Mouse (Mus musculus): Measurements from ENCODE around the gene Msh5.
"Not testable (repeated sequence)": the region's sequence is repeated elsewhere in the genome, so short reads cannot be mapped to it uniquely, and the experiment has no call there.

Gene Msh5

DNA sequence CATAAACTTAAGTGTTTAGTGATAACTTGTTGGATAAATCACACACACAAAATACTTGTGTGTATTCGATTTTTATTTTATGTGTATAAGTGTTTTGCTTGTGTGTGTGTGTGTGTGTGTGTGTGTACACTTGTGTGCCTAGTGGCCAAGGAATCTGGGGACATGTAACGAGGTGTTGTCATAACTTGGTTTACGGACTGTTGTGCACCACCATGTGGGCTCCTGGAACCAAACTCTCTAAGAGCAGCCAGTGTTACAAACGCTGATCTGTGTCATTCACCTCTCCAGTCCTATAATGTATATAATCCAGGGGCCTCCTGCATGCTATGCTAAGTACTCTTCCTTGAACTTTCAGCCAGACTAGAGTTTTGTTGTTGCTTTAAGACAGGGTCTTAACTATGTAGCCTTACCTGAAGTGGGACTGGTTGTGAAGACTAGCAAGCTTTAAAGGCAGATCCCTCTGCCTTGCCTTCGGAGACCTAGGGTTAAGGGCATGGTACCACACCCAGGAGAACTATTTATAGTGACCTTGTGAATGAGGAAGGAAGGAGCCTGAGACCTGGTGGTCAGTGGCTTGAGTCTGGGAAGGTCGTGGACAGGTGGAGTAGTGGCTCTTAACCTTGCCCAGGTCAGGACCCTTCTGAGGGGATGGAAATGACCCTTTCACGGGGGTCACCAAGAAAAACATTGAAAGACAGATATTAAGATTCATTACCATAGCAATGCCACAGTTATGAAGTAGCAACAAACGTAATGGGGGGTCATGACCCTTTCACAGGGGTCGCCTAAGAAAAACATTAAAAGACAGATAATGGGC, 43.3 kb downstream of the Msh5 start:
- no peak for DNase-seq (ENCODE audit: extremely low read depth, low read depth, low spot score)

GRCm38 (mm10) chr17:35002153-35002865, 44.2 kb downstream of the Msh5 start:
- no peak for DNase-seq (ENCODE audit: extremely low read depth, low read depth, low spot score)

DNA sequence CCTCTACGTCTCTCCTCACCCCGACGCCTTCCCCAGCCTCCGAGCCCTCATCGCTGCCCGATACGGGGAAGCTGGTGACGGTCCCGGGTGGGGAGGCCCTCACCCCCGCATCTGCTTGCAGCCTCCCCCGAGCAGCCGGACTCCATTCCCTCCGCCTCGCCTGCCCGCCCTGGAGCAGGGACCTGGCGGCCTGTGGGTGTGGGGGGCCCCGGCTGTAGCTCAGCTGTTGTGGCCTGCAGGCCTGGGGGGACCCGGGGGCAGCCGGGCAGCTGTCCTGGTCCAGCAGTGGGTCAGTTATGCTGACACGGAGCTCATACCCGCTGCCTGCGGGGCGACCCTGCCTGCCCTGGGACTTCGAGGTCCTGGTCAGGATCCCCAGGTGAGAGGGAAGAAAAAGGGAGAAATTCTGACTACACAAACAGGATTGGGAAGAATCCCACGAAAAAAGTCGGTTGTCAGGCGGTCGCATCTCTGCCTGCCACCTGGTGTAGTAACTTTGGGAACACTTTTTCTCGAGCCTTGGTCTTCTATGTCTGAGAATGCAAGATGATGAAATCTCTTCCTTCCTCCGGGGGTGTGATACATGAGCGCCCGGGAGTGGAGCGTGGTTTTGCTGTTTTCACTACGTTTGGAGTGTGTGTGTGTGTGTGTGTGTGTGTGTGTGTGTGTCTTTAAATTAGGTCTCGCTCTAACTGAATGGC, 44.9 kb downstream of the Msh5 start:
- DNase-seq (ENCODE audit: extremely low read depth, low read depth, low spot score), result no peak

DNA sequence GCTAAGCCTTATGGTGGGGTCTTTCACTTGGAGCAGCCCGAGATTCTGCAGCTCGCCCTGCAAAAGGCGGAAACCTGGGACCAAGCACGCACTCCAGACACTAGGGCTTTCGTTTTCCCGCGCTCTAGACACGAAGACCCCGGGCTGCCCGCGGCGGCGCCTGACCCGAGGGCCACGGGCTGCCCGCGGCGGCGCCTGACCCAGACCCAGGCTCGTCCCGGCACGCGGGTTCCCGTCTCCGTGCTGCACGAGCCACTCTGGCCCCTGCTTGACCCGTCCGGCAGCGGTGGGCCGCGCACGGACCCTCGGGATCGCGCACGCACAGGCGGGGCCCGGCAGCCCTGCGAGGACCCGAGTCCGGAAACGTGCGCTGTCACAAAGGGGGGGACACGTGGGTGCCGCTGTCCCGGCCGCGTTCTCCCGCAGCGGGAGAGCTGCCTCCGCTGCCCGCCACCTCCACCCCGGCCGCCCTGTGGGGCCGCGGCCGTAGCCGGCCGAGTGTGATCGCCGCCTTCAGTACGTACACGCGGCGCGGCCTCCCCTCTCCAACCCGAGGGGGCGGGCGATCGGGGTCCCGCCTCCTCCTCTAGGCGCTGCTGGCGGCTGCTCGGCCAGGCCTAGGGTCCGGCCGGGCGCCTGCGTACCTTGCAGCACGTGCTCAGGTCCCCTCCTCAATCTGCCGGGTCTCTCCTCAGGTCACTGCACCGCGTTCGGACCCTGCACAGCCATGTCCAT, 45.7 kb downstream of the Msh5 start, which contains the start of gene Vars:
Vars (plus strand) TSS at position 271 of the 735 bp plus-strand sequence.
- DNase-seq (ENCODE audit: extremely low read depth, low read depth, low spot score), result no peak

- DNase-seq (ENCODE audit: extremely low read depth, low read depth, low spot score), result not testable (repeated sequence)
These were observed 46.5 kb downstream of the Msh5 start for GRCm38 (mm10) chr17:34999871-35000716.

DNA sequence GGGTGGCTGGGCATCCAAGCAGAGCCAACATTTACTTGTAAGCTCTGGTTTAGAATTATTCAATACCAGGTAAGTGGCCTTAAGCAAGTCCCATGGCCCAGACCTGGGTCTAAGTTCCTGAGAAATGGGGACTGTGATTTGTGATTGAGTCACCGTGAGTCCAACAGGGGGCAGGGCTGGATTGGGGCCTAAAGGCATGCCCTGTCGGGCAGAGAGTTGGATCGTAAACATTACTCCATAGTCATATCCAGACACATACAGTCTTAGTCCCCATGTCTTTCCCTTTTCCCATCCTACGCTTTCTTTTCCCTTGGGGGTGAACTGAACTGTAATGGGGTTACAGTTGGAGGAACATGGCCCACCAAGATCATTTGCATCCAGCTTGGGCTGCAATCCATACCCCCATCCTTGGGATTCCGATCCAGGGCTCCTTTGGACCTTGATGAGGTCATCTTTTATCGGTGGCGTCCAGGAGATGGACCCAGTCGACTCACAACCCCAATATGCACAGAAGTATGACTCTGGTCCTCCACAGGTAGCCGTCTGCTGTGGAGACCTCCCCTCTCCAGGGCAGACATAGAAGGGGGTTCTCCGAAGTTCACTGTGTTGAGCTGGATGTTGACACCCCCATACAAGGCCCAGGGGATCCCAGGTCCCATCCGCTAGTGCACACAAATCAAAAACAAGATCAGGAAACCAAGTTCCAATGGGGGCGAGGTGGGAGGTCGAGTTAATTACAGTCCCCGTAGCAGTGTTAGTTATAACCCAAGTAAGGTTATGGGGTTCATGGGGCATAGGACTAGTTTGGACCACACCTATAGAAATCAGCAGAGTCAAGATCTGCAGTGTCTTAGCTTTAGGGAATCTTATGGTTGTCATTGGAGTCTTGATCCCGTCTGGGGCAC, 47.8 kb downstream of the Msh5 start:
- DNase-seq (ENCODE audit: extremely low read depth, low read depth, low spot score), result no peak

DNA sequence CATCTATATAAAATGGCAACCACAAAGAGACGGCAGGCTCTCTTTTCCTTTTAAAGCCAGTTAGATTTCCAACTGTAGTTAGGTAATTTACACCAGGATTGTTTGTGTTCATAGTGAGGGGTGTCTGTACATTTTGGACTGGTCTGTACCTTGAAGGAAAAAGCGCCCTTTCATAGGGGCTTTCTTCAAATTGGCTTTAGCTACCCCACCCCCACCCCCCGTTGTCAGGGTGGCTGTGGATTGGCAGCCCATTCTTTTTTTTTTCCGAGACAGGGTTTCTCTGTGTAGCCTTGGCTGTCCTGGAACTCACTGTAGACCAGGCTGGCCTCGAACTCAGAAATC, 49.4 kb downstream of the Msh5 start:
- no peak for DNase-seq (ENCODE audit: extremely low read depth, low read depth, low spot score)

- no peak for DNase-seq (ENCODE audit: extremely low read depth, low read depth, low spot score)
These were observed 50.0 kb downstream of the Msh5 start for GRCm38 (mm10) chr17:34996411-34997141.

DNA sequence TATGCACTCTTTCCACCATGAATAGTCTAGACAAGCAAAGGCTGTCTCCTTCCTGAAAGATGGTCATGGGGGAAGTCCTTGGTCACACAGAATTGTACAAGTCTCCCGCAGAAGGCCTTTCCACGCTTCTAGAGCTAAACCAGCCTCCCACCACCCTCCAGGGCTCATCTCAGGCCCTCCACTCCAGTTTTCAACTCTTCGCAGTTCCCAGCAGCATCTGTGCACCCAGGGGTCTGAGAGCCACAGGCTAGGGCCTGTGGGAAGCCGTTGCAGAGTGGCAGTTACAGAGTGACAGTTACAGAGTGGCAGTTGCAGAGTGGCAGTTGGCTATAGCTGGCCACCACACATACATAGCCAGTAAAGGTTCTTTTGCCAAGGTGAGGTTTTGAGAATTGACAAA, 50.6 kb downstream of the Msh5 start:
- not testable (repeated sequence) for DNase-seq (ENCODE audit: extremely low read depth, low read depth, low spot score)

DNA sequence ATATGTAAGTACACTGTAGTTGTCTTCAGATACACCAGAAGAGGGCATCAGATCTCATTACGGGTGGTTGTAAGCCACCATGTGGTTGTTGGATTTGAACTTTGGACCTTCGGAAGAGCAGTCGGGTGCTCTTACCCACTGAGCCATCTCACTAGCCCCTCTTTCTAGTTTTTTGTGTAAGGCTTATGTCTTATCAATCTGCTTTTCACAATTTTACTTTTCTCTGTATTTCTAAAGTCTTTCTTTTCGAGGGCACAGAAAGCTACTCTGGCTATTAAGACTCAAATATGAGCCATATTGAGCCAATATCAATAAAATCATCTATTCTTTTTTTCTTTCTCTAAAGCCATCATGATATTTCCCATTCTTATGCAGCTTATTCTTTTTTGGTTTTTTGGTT, 51.4 kb downstream of the Msh5 start:
- DNase-seq (ENCODE audit: extremely low read depth, low read depth, low spot score), result not testable (repeated sequence)

GRCm38 (mm10) chr17:34994751-34995150, 51.8 kb downstream of the Msh5 start:
- DNase-seq (ENCODE audit: extremely low read depth, low read depth, low spot score), result no peak

DNA sequence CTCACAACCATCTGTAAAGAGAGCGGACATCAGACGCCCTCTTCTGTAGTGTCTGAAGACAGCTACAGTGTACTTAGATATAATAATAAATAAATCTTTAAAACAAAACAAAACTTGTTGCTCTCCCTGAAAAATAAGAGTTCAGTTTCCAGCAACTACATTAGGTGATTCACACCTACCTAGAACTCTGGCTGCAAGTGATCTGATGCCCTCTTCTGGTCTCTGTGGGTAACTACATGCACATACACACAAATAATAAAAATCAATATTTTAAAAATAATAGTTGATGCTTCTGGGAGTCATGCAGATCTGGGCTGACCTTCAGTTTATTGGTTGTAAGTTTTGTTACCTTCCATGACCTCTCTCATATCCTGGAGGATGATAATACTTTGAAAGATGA, 62.3 kb downstream of the Msh5 start:
- DNase-seq (ENCODE audit: extremely low read depth, low read depth, low spot score), result no peak

- no peak for DNase-seq (ENCODE audit: extremely low read depth, low read depth, low spot score)
These were observed 64.2 kb downstream of the Msh5 start for GRCm38 (mm10) chr17:34982328-34982727.

DNA sequence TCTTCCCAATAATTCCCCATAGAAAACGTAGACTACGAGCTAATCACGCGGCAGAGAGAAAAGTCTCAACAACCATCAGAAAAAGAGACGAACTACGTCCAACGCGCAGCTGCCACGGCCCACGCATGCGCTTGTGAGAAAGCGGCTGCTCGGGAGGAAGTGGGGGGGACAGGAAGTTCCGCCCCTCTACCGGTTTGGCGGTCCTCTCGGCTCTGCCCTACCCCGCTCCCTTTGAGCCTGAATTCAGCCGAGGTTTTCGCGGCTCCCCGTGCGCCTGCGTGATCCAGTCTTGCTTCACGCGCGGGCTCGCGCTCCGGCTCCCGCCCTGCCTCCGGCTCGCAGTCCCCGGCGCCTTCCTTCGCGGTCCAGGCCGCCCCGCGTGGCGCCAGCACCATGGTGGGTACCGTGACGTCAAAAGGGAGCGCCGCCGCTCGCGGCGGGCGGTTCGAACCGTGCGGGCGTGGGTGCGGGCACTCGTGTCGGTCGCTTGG, 64.8 kb downstream of the Msh5 start, which contains the start of gene Lsm2:
Lsm2 (plus strand) TSS at position 173 of the 491 bp plus-strand sequence.
- no peak for DNase-seq (ENCODE audit: extremely low read depth, low read depth, low spot score)

DNA sequence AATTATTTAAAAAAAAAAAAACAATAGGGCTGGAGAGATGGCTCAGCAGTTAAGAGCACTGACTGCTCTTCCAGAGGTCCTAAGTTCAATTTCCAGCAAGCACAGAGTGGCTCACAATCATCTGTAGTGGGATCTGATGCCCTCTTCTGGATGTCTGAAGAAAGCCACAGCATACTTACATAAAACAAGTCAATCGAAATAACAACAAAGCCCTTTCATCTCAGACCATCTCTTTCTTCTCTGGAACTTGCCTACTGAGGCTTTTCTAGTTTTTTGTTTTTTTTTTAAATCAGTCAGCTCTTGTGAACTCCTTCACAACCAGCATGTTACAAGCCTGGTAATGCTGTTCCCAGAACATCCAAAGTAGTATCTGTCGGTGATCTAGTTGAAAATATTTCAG, 65.9 kb downstream of the Msh5 start:
- DNase-seq (ENCODE audit: extremely low read depth, low read depth, low spot score), result no peak

DNA sequence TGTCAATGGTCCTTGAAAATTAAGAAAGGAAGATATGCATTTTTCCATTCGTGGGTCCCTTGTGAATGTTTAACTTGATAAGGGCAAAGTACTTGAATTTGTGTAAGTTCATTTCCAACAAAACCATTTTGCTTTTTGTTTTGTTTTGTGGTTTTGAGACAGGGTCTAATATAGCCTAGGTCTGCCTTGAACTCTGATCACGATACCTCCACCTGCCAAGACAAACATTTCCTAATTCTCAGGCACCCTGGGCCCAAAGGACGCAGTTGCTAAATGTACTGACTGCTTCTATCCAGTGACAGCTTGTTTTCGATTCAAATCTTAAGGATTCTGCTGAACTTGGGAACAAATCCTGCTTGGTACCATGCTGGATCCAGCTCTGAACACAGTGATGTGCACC, 66.9 kb downstream of the Msh5 start:
- DNase-seq (ENCODE audit: extremely low read depth, low read depth, low spot score), result no peak
